Mouse (Mus musculus) gonadal fat pad, adult 2 months (tissue): ENCODE data around the gene Shq1. TPM values are rescaled to one million over a fixed set of nuclear protein-coding genes. Genes with fewer than 3 reads are reported as not detected.
A peak's percentile ranks its signal among the peaks of the same experiment; 100 is the strongest.

Experiments
- DNase-seq: peaks from one replicate; pipeline ENCODE4 v3.0.0-alpha.2; 2012; ENCODE audit warnings: low read depth
- polyA plus RNA-seq: library from polyadenylated mRNA; depleted of rRNA; stranded (reverse); fragments of >200 nt; gene quantifications from 2 replicates; pipeline ENCODE4 v1.2.3, GENCODE M21; 2012; rRNA removed

The Shq1 gene
- polyA plus RNA-seq = 4.0 and 5.1 TPM in 2 replicates

- DNase-seq = peak; percentile 54
Measured at GRCm38 (mm10) chr6:100670880-100671344, at the start of gene Shq1. Shq1 (minus strand) TSS chr6:100671157.

- no peak for DNase-seq
Measured at GRCm38 (mm10) chr6:100720098-100720501, 49.1 kb upstream of the Shq1 start.

- DNase-seq = no peak
Measured at GRCm38 (mm10) chr6:100716817-100717216, 45.9 kb upstream of the Shq1 start.

DNA sequence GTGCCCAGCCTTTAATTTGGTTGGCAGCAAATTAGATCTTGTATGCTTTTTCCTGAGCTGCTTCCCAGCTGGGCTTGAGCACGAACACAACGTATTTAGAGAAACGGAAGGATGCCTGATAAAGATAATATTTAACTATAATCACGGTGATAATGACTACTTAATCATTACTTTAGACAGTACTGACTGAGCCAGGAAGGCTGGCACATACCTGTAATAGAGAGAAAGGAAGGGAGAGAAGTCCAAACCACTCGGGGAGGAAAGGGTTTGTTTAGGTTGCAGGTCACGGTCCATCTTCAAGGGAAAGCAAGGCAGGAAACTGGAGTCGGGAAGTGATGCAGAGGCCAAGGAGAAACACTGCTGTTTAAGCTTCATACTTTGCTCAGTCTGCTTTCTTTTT, 45.2 kb upstream of the Shq1 start:
- DNase-seq = no peak

- DNase-seq = no peak
Measured at GRCm38 (mm10) chr6:100715296-100715828, 44.4 kb upstream of the Shq1 start.

- DNase-seq = no peak
Measured at GRCm38 (mm10) chr6:100710866-100711265, 39.9 kb upstream of the Shq1 start.

DNA sequence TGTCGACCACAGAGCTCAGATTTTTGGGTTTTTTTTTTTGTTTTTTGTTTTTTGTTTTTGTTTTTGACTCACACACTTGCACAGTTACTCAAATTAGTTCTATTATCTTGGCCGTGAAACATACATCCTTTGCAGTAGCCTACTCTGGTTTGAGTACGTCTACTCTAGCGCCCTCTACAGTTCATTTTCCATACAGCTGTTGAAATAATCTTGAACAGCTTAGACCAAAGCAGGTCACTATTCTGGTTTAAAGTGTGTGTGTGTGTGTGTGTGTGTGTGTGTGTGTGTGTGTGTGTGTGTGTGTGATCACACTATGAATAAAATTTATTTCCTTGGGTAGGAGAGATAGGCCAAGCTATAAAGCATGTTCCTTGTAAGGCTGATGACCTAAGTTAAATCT, 39.2 kb upstream of the Shq1 start:
- DNase-seq = no peak

- no peak for DNase-seq
Measured at GRCm38 (mm10) chr6:100709483-100709882, 38.5 kb upstream of the Shq1 start.

DNA sequence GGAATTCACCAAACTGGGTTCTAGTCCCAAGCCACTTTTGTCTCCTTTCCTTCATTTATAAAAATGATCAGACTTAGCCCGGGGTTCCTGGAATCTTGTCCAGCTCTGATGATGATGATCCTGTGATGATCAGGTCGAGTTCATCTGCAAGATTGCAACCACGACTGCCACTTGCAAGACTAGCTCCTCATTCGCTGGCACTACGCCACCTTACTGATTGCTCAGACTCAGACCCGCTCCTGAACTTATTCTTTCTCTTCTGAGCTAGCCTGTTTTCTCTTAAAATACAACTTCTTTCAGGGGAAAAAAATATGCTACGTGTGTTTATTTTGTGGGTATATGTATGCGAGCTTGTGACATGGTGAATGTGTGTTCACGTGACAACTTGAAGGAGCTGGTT, 38.0 kb upstream of the Shq1 start:
- DNase-seq = no peak

DNA sequence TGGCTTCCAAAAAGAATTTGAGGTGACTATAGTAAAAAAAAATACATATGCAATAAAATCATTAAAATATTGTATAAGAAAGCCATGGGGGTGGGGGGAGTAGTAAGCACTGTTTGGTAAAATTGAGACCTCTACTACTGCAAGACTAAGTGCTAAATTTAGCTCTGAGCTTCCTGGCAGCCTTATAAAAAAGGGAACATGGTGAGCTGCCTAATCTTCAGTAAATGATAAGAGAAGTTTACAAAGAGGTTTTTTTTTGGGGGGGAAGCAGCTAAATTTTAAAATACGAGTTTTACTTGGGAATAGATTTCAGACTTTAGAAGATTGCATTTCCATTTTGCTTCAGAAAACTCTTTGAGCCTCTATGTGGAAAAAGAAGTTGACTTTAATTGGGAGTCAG, 37.3 kb upstream of the Shq1 start:
- no peak for DNase-seq

DNA sequence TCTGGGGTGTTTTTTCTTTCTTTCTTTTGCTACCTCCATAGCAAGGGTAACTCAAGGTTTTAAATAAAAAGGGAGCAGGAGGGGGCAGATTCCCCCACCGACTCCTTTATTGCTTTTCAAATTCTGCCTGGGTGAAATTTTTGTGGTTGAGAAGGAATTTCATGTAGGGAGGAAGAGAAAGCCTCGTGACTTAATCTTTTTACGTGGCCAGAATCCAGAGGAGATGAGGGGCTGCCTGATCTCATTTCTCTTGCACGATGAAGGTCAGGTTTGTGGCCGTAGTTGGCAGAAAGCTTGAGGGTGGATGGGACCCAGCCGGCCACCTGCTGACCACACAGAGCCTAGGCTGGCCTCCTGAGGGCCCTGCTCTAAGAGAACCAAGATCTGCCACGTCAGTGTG, 36.6 kb upstream of the Shq1 start:
- DNase-seq = no peak

DNA sequence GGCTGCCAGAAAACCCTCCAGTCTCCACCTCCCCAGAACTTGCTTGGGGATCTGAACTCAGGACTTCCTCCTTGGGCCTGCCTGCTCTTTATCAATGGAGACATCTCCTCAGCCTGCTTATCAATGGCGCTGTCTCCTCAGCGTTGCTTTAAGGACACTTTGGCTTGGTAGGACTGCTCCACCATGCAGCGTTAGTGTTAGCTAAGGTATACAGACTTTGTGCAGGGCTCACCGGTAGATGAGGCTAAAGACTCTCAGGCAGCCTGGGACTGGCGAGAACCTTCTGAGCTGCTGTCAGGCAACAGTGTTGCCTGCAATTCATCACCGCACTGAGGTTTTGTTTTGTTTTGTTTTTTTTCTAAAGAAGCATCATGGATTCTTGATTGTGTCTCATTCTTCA, 35.9 kb upstream of the Shq1 start:
- no peak for DNase-seq

DNA sequence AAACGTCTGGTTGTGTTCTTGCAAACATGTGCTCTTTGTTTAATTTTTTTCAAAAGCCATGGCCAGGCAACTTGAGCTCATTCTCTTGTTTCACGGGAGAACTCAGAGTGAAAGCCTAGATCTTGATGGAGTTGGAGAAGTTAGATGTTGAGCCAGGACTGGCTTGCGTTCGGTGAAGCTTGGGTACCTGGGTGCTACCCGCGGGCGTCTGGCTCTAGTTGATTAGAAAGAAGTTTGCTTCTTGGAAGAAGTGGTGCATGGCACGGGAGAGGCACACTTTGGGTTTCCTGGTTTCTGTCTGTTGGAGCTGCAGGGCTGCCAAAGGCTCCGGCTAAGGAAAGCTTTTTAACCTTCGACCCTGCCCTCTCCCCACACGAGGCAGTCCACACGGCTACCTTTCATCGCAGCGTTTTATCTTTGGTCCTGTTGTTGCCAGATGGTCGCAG, 34.4 kb upstream of the Shq1 start:
- no peak for DNase-seq

DNA sequence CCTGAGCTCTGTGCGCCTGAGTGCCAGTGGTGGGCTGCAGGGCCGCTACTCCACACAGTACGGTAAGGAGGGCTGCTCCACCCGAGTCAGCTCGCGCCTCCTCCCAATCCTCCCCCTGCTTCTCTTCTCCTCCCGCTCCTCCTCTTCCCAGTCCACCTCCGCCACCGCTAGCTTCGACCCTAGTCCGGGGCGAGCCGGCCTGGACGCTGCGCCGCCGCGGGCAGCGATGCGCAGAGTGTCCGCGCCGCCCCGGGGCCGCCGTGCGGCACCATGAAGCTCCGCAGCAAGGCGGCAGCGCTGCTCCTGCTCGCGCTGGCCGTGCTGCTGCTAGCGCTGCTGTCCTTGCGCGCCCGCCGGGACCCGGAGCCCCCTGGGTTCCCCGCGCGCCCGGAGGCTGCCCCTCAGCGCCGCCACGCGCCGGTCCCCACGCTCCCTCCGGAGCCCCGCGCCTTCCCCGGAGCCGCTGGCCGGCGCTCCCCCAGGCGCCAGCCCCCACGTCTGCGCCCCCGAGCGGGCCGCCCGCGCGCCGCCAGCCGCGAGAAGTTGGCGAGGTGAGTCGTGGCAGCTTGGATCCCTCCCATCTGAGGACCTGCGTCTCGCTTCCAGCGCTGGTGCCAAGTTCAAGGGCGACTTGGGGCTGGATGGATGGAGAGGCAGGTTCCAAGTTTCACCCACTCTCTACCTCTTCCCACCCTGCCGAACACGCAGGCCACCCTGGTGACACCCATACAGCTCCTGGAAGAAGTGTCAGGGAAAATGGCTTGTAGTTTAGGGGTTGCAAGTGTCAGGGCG, 33.8 kb upstream of the Shq1 start, which contains the start of gene Gxylt2:
Gene Gxylt2 (plus strand): TSS at position 161 of the 792 bp plus-strand sequence.
- no peak for DNase-seq

DNA sequence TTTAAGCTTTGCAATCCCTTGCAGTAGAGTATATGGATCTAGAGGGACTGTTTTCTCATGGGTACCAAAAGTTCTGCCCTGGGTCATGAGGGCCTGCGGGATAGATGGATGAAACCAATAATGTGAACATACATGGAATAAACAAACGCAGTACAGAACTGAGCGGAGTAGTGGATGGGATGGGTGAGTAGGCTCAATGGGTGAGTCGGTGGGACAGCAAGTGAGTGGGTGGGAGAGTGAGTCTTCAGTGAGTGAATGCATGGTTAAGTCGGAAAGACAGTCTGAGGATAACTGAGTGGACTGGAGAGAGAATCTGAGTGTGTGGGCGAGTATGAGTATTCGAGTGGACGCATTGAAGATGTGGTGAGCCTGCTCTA, 33.2 kb upstream of the Shq1 start:
- no peak for DNase-seq

DNA sequence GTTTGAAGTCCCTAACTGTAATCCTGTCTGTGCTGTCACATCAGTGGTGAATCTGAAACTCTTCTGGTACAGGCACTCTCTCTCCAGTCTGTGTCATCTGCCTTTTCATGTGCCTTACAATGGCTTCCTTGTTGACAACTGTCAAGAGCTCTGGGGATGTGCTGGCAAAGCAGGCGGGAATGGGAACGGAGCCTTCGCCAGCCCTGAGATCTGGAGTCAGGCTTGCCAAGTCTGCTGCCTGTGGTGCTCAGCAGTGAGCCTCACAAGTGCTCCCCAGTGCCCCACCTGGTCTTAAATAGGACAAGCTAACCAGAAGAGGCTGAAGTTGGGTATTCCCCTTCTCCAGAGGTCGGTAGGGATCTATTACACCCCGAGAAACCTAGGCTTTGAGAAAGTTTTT, 29.8 kb upstream of the Shq1 start:
- DNase-seq = no peak

DNA sequence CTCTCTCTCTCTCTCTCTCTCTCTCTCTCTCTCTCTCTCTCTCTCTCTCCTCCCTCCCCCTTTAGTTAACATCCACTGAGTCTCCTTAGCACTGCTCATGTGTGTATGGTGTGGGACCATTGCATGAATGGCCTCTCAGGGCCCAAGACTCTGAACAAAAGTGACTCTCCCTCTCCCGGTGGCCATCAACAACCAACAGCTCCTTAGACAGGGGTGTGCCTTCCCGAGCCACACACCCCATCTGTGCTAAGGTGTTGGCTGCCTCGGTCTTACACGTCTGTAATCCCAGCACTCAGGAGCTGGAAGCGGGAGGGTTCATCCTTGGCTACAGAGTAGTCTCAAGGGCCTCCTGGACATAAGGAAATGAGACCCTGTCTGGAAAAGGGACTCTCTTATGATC, 29.0 kb upstream of the Shq1 start:
- no peak for DNase-seq

GRCm38 (mm10) chr6:100686341-100686740, 15.4 kb upstream of the Shq1 start:
- DNase-seq = no peak

DNA sequence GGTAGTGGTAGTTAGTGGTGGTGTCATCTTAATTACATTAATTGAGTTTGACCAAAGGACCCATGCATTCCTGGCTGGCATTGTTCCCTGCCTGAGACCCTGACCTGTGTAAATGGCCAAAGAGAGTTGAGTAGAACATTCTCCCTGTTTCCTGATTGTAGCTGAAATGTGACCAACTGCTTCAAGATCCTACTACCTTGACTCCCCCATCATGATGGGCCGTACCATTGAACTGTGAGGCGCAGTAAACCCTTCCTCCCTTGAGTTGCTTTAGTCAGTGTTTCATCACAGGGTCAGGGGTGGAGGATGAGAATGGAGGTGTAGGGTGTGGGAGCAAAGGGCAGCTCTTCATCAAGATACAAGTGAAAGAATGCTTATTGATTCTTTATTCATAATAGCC, 7.7 kb upstream of the Shq1 start:
- DNase-seq = no peak

GRCm38 (mm10) chr6:100676461-100676860, 5.5 kb upstream of the Shq1 start:
- DNase-seq = no peak

DNA sequence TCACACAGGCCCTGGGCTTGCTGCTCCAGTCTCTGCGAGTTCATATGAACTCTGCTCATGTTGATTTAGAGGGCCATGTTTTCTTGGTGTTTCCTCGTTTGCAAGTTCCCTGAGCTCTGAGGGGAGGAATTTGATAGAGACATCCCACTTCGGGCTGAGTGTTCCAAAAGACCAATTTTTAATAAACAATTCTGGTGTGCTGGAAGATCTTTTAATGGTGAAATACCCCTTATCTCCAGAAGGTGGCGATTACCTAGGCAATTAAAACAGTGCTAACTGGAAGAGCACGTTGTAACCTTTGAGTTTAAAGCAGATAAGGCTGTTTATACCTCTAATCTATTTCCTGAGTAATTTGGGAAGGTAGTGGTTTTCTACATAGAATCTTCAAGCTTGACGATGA, 4.0 kb upstream of the Shq1 start:
- DNase-seq = no peak

DNA sequence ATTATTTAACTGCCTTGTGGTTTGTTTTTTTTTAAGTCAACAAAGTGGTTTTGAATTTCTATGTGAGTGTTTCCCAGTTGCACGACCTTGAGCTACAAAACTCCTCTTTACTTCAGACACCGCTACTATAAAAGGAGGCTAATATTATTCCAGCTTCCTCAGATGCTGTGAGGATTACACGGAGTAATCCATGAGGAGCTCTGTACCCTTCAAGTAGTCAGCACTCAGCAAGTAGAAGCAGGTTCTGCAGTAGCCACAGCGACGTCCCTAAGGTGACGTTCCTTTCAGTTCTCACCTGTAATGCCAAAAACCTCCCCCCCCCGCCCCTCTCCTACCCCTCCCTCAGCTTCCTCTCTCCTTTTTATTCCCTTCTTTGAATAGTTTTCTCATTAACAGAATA, 444 bp upstream of the Shq1 start:
- DNase-seq = no peak

GRCm38 (mm10) chr6:100670370-100670841, 551 bp downstream of the Shq1 start:
- DNase-seq = no peak
